Mouse (Mus musculus): ENCODE data around the gene Cryl1. TPM values are rescaled to one million over a fixed set of nuclear protein-coding genes. Genes with fewer than 3 reads are reported as not detected.

Cryl1 gene
- polyA plus RNA-seq (2015; fragmentation: Nextera tagmentation; extraction: Ambion mirVana) = 9.2 and 13.4 TPM in 2 replicates

GRCm38 (mm10) chr14:57398065-57398757 lies at the start of gene Cryl1:
Cryl1 (minus strand) TSS chr14:57398529.
- Histone ChIP-seq H3K27ac (no peak within 1 kb of the TSS), H3K27me3 (replicated peaks) (no peaks in the 10 kb centered on the region), H3K36me3 (replicated peaks) (no peaks in the 10 kb centered on the region), H3K9me3 (no peaks in the 10 kb centered on the region), H3K4me2 (peak within 1 kb of the TSS; percentile 73), H3K9ac (peak within 1 kb of the TSS; percentile 64), H3K4me1 (peaks cover 7% of the 10 kb centered on the region), H3K4me3 (peak within 1 kb of the TSS; percentile 50)
- ATAC-seq (replicated peaks) = peak; percentile 100
- 2% methylated on average over 43 of the region's 43 CpGs for WGBS

GRCm38 (mm10) chr14:57430451-57430850 lies 32.1 kb upstream of the Cryl1 start:
- Histone ChIP-seq H3K4me2 (no peak overlapping the region), H3K4me1 (peaks cover 1% of the 10 kb centered on the region; the same call in 1 of the 2 replicates), H3K4me3 (no peak overlapping the region), H3K27ac (no peak overlapping the region), H3K27me3 (replicated peaks) (no peaks in the 10 kb centered on the region), H3K36me3 (replicated peaks) (peaks cover 4% of the 10 kb centered on the region; the same call in 1 of the 2 replicates), H3K9ac (no peak overlapping the region), H3K9me3 (no peaks in the 10 kb centered on the region)
- ATAC-seq (replicated peaks) = no peak
- WGBS = 87% methylated on average over 2 of the region's 2 CpGs

DNA sequence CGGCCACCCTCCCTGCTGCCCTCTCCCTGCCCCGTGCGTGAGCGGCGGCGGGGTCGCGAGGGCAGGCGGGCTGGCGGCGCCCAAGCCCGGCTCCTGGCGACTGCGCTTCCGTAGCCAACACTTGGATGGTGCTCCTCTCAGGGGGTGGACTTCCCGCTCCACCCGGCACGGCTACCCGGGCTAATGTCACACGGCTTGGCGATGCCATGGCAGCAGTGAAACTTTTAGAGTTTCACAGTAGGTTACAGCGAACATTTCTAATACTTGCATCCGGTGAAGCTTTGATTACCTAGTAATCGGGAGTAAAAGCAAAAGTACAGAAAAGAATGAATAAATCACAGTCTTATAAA lies 25.9 kb upstream of the Cryl1 start:
- Histone ChIP-seq H3K4me3 (peak overlapping the region; percentile 99), H3K4me2 (peak overlapping the region; percentile 65), H3K9ac (peak overlapping the region; percentile 93), H3K9me3 (no peaks in the 10 kb centered on the region), H3K4me1 (peaks cover 14% of the 10 kb centered on the region), H3K27me3 (replicated peaks) (no peaks in the 10 kb centered on the region), H3K36me3 (replicated peaks) (no peaks in the 10 kb centered on the region), H3K27ac (peak overlapping the region; percentile 82)
- 1% methylated on average over 24 of the region's 24 CpGs for WGBS
- ATAC-seq (replicated peaks) = no peak

DNA sequence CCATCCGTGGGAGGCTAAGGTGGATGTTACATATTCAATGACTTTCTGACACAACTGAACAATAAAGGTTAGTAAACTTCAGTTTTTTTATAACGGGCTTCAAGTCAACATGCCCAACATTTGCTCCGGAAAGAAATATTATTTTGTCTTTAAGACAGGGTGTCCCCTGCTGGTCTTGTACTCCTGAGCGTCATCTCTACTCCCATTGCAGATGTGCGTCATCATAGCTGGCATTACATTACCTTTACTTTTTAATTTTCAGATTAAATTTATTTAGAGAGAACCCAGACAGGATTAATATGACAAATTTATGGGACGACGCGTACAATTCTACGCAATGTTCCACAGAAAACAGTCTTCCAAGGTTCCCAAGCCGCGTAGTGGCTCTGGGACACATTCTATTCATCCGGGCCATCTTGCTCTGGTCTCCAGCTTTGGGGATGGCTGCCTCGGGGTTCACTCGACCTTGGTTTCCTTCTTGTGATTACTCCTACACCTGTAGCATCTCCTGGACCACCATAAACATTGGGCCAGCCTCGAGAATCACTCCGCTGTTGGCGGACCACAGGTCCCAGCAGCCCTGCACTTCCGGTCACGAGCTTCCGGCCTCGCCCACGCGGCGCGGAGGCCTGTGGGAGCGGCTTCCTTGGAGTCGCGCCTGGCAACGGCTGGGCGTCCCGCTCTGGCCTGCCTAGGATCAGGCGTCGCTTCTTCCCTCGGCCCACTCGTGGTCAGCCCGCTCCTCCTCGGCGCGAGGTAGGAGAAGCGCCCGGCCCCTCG lies 25.3 kb upstream of the Cryl1 start, which contains the start of gene Ift88:
Gene Ift88, plus strand, starts transcription at position 631 of the 780 bp plus-strand sequence.
- H3K9ac ChIP-seq = peak within 1 kb of the TSS; percentile 93
- H3K4me3 ChIP-seq = peak within 1 kb of the TSS; percentile 99
- WGBS = 3% methylated on average over 42 of the region's 42 CpGs
- no peaks in the 10 kb centered on the region for H3K36me3 ChIP-seq (replicated peaks)
- H3K4me2 ChIP-seq = peak within 1 kb of the TSS; percentile 65
- H3K27me3 ChIP-seq (replicated peaks) = no peaks in the 10 kb centered on the region
- peak within 1 kb of the TSS; percentile 82 for H3K27ac ChIP-seq
- H3K4me1 ChIP-seq = peaks cover 14% of the 10 kb centered on the region
- no peaks in the 10 kb centered on the region for H3K9me3 ChIP-seq
- ATAC-seq (replicated peaks) = peak; percentile 100

- Histone ChIP-seq H3K36me3 (replicated peaks) (no peaks in the 10 kb centered on the region), H3K27me3 (replicated peaks) (no peaks in the 10 kb centered on the region), H3K27ac (no peak overlapping the region), H3K9me3 (no peaks in the 10 kb centered on the region), H3K4me2 (no peak overlapping the region), H3K4me1 (no peaks in the 10 kb centered on the region), H3K9ac (no peak overlapping the region), H3K4me3 (no peak overlapping the region)
- 97% methylated on average over 2 of the region's 2 CpGs for WGBS
- no peak for ATAC-seq (replicated peaks)
These were observed 18.9 kb upstream of the Cryl1 start for GRCm38 (mm10) chr14:57417187-57417586.

GRCm38 (mm10) chr14:57412166-57412565 lies 13.8 kb upstream of the Cryl1 start:
- Histone ChIP-seq H3K36me3 (replicated peaks) (no peaks in the 10 kb centered on the region), H3K9me3 (no peaks in the 10 kb centered on the region), H3K4me2 (no peak overlapping the region), H3K27me3 (replicated peaks) (no peaks in the 10 kb centered on the region), H3K27ac (no peak overlapping the region), H3K4me3 (no peak overlapping the region), H3K9ac (no peak overlapping the region), H3K4me1 (no peaks in the 10 kb centered on the region; the same call in 1 of the 2 replicates)
- 58% methylated on average over 7 of the region's 7 CpGs for WGBS
- ATAC-seq (replicated peaks) = no peak

- no peaks in the 10 kb centered on the region; the same call in 1 of the 2 replicates for H3K4me1 ChIP-seq
- no peaks in the 10 kb centered on the region for H3K36me3 ChIP-seq (replicated peaks)
- peak overlapping the region; percentile 26 for H3K4me2 ChIP-seq
- H3K9me3 ChIP-seq = no peaks in the 10 kb centered on the region
- 0 out of 2 replicates have a peak, but pooled peaks have one; percentile 10 for ATAC-seq (replicated peaks)
- H3K4me3 ChIP-seq = peak overlapping the region; percentile 15; the same call in 1 of the 2 replicates
- whole genome bisulfite sequencing = 14% methylated on average over 6 of the region's 6 CpGs
- H3K9ac ChIP-seq = no peak overlapping the region
- no peaks in the 10 kb centered on the region for H3K27me3 ChIP-seq (replicated peaks)
- H3K27ac ChIP-seq = no peak overlapping the region
These were observed 10.8 kb upstream of the Cryl1 start for GRCm38 (mm10) chr14:57409106-57409505.

- no peaks in the 10 kb centered on the region for H3K9me3 ChIP-seq
- no peak for ATAC-seq (replicated peaks)
- no peak overlapping the region for H3K4me3 ChIP-seq
- H3K36me3 ChIP-seq (replicated peaks) = no peaks in the 10 kb centered on the region
- H3K27me3 ChIP-seq (replicated peaks) = no peaks in the 10 kb centered on the region
- no peak overlapping the region for H3K4me2 ChIP-seq
- no peak overlapping the region for H3K27ac ChIP-seq
- no peak overlapping the region for H3K9ac ChIP-seq
- 73% methylated on average over 8 of the region's 8 CpGs for WGBS
- no peaks in the 10 kb centered on the region; the same call in 1 of the 2 replicates for H3K4me1 ChIP-seq
These were observed 9.8 kb upstream of the Cryl1 start for GRCm38 (mm10) chr14:57408100-57408499.

DNA sequence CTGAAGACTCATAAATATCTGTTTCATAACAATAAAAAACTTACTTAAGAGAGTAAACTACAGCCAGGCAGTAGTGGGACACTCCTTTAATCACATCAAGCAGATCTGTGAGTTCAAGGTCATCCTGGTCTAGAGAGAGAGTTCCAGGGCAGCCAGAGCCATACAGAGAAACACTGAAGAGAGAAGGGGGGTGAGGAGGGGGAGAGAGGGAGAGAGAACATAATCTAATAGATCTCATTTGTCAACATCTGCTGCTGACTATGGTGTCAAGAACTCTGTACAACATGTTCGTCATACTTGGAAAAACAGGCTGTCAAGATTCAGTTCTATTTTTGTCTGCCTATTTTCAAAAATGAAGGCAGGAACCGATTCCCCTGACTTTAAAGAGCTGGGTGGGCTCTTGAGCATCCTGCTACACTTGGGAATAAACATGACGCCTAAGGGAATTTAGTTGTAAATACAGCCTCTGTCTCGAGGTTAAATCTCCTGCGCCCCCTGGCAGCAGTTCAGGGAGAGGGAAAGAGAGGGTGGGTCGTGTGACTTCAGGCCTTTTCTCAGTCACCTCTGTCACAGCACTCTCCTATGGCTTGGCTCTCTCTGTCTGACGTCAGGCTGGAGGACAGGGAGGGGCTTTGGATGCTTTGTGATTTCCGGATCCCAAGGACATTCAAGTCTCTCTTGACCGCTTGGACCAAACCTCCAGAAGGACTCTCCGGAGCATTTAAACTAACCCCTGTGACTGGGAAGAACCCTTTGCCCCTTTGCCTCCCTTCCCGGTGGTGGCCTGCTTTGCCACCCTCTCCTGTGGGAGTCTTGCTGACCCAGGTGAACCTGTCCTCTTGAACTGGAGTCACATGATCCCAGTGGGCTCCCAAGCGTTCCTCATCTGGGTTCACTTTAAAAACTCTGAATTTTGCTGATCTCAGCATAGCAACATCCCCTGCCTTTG lies 9.0 kb upstream of the Cryl1 start:
- Histone ChIP-seq H3K4me1 (no peaks in the 10 kb centered on the region; the same call in 1 of the 2 replicates), H3K4me2 (peak overlapping the region; percentile 18), H3K9me3 (no peaks in the 10 kb centered on the region), H3K36me3 (replicated peaks) (no peaks in the 10 kb centered on the region), H3K27me3 (replicated peaks) (no peaks in the 10 kb centered on the region), H3K9ac (no peak overlapping the region), H3K4me3 (no peak overlapping the region), H3K27ac (no peak overlapping the region)
- 6% methylated on average over 12 of the region's 12 CpGs for WGBS
- ATAC-seq (replicated peaks) = peak; percentile 81

- Histone ChIP-seq H3K4me2 (no peak overlapping the region), H3K4me3 (no peak overlapping the region), H3K9ac (no peak overlapping the region), H3K36me3 (replicated peaks) (no peaks in the 10 kb centered on the region), H3K27me3 (replicated peaks) (no peaks in the 10 kb centered on the region), H3K27ac (no peak overlapping the region), H3K4me1 (peaks cover 7% of the 10 kb centered on the region), H3K9me3 (no peaks in the 10 kb centered on the region)
- no peak for ATAC-seq (replicated peaks)
These were observed 4.5 kb upstream of the Cryl1 start for GRCm38 (mm10) chr14:57402815-57403214.

- H3K27ac ChIP-seq = no peak overlapping the region
- no peaks in the 10 kb centered on the region for H3K36me3 ChIP-seq (replicated peaks)
- WGBS = 14% methylated on average over 13 of the region's 13 CpGs
- H3K9me3 ChIP-seq = no peaks in the 10 kb centered on the region
- H3K4me2 ChIP-seq = peak overlapping the region; percentile 73
- H3K4me1 ChIP-seq = peaks cover 7% of the 10 kb centered on the region
- H3K9ac ChIP-seq = peak overlapping the region; percentile 64; the same call in 1 of the 2 replicates
- no peaks in the 10 kb centered on the region for H3K27me3 ChIP-seq (replicated peaks)
- H3K4me3 ChIP-seq = peak overlapping the region; percentile 50
- ATAC-seq (replicated peaks) = no peak
These were observed 591 bp upstream of the Cryl1 start for GRCm38 (mm10) chr14:57398813-57399427.
